Mouse (Mus musculus) testis, adult 2 months (tissue): ENCODE results near the gene Uhrf1.

Experiments used
- CTCF ChIP-seq: fragments of 200-500 bp; IDR thresholded peaks from 2 replicates; pipeline ENCODE4 v1.5.1; 2012; ENCODE audit warnings: low read depth, mild to moderate bottlenecking, inconsistent platforms, low read length, moderate library complexity; ENCODE audit not compliant: control insufficient read depth, insufficient read depth, insufficient replicate concordance
- POLR2A ChIP-seq: fragments of 200-500 bp; IDR thresholded peaks from 2 replicates; pipeline ENCODE4 v1.6.1; 2012; ENCODE audit warnings: low read depth, mild to moderate bottlenecking, inconsistent platforms, low read length, moderate library complexity; ENCODE audit not compliant: control insufficient read depth

DNA sequence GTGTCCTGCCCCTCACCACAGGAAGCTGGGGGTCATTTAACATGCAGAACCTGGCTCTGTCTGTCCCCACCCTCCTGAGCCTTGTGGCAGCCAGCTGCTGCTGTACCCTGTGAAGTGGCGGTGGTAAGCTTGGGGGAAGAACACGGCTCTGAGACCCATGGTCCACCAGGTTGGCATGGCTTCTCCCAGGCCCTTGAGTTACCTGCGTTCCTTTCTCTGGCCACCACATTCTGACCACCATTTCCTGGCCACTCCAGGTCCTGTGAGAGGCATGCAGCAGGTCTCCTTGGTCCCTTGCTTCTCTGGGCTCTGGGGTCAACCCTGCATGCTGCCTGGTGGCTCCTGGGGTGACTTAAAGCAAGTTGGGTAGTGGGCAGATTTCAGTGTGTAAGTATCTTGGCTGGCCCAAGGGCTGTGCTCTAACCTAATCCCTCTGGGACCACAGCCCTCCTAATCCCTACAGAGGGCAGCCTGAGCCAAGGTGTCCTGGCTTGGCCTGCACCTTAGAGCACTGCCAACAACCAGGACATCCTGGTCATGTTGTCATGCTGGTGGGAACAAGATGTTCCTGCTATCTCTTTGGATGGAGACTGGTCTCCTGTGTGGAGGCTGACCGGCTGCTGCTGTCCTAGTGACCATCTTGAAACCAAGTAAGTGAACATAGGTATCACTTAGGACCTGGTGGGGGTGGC lies 10.4 kb upstream of the Uhrf1 start, which contains the start of gene Plin3:
- no peak for TF ChIP-seq POLR2A
- no peak for TF ChIP-seq CTCF
